Mouse (Mus musculus) limb, embryonic 14.5 days (tissue): ENCODE measurements around the gene Chd8. TPM values are rescaled to one million over a fixed set of nuclear protein-coding genes. Genes with fewer than 3 reads are reported as not detected.
A peak's percentile ranks its signal among the peaks of the same experiment; 100 is the strongest.

Experiments
- ATAC-seq: fragments of 200-750 bp; cut with Nextera tagmentation; 2 replicates; pipeline ENCODE4 v1.8.0; 2017; ENCODE audit warnings: low read depth, moderate number of reproducible peaks, moderate TSS enrichment; ENCODE audit not compliant: low FRiP score
- DNase-seq: peaks from one replicate; pipeline ENCODE4 v3.0.0-alpha.2; 2015; ENCODE audit warnings: low spot score
- H3K27ac ChIP-seq: fragments of 300-500 bp; sonication (generic); replicated peaks from 2 replicates; pipeline ENCODE4 v1.5.1; 2014; ENCODE audit warnings: low read depth, mild to moderate bottlenecking, low read length, moderate library complexity, mixed read lengths
- H3K27me3 ChIP-seq: fragments of 300-500 bp; sonication (generic); 2 replicates; pipeline ENCODE4 v1.6.1; 2014; ENCODE audit warnings: low read length, mixed read lengths; ENCODE audit not compliant: control insufficient read depth, insufficient read depth
- H3K36me3 ChIP-seq: fragments of 300-500 bp; sonication (generic); 2 replicates; pipeline ENCODE4 v1.6.1; 2014; ENCODE audit warnings: mild to moderate bottlenecking, low read length, moderate library complexity, mixed read lengths; ENCODE audit not compliant: control insufficient read depth, insufficient read depth
- H3K4me1 ChIP-seq: fragments of 300-500 bp; sonication (generic); 2 replicates; pipeline ENCODE4 v1.6.1; 2014; ENCODE audit warnings: antibody characterized with exemption, low read length, mixed read lengths; ENCODE audit not compliant: control insufficient read depth, insufficient read depth
- H3K4me2 ChIP-seq: fragments of 300-500 bp; sonication (generic); replicated peaks from 2 replicates; pipeline ENCODE4 v1.6.1; 2014; ENCODE audit warnings: low read depth, mild to moderate bottlenecking, low read length, moderate library complexity; ENCODE audit not compliant: severe bottlenecking
- H3K4me3 ChIP-seq: fragments of 300-500 bp; sonication (generic); replicated peaks from 2 replicates; pipeline ENCODE4 v1.5.1; 2014; ENCODE audit warnings: low read length
- H3K9ac ChIP-seq: fragments of 300-500 bp; sonication (generic); 2 replicates; pipeline ENCODE4 v1.6.1; 2014; ENCODE audit warnings: mild to moderate bottlenecking, low read depth, low read length, moderate library complexity; ENCODE audit not compliant: severe bottlenecking
- H3K9me3 ChIP-seq: fragments of 300-500 bp; sonication (generic); 2 replicates; pipeline ENCODE4 v1.6.1; 2016; ENCODE audit warnings: low read length; ENCODE audit not compliant: control insufficient read depth
- POLR2A ChIP-seq: fragments of 200-500 bp; IDR thresholded peaks from 2 replicates; pipeline ENCODE4 v1.8.0; 2012; ENCODE audit warnings: inconsistent platforms, mild to moderate bottlenecking, moderate library complexity, borderline replicate concordance; ENCODE audit not compliant: insufficient read depth, insufficient read length; ENCODE audit errors: extremely low read depth
- WGBS: fragments of 180-500 bp; shearing (Covaris S2); extraction: QIAGEN DNeasy Blood & Tissue Kit; methylation state at CpG from one replicate; pipeline ENCODE4 v1.1.7; 2014; 5-methylcytosine and 5-hydroxymethylcytosine counted together
- polyA plus RNA-seq, 2 experiments: library from polyadenylated mRNA; depleted of rRNA in 1 of 2; stranded (reverse) in 1 of 2; unstranded in 1 of 2; fragments of >200 nt; fragmentation: Nextera tagmentation in 1 of 2; extraction: Ambion mirVana in 1 of 2; gene quantifications; 2 replicates each; pipeline versions ENCODE4 v1.2.1 to v1.2.3; 2012 to 2014

The Chd8 gene
- polyA plus RNA-seq, 2 experiments = 52.4 to 52.6 TPM

GRCm38 (mm10) chr14:52198141-52198540 lies 59.4 kb downstream of the Chd8 start:
- Histone ChIP-seq H3K9ac (0 out of 2 replicates have a peak overlapping the region, but pooled peaks have one; percentile 99), H3K27ac (peak overlapping the region; percentile 27; the same call in 1 of the 2 replicates), H3K4me1 (peaks cover 17% of the 10 kb centered on the region; the same call in 1 of the 2 replicates), H3K4me3 (peak overlapping the region; percentile 98), H3K36me3 (peaks cover 50% of the 10 kb centered on the region), H3K9me3 (no peaks in the 10 kb centered on the region), H3K27me3 (no peaks in the 10 kb centered on the region), H3K4me2 (peak overlapping the region; percentile 68)
- WGBS = 13% methylated on average over 3 of the region's 3 CpGs
- no peak for TF ChIP-seq POLR2A
- ATAC-seq = no peak
- DNase-seq = no peak

GRCm38 (mm10) chr14:52197156-52197878 lies 60.3 kb downstream of the Chd8 start, which contains the start of gene Supt16:
Gene Supt16 (minus strand): TSS chr14:52197416.
- Histone ChIP-seq H3K36me3 (peaks cover 47% of the 10 kb centered on the region), H3K27me3 (no peaks in the 10 kb centered on the region), H3K4me2 (peak within 1 kb of the TSS; percentile 68), H3K9ac (peak within 1 kb of the TSS; percentile 99), H3K4me1 (peaks cover 17% of the 10 kb centered on the region; the same call in 1 of the 2 replicates), H3K4me3 (peak within 1 kb of the TSS; percentile 98), H3K9me3 (no peaks in the 10 kb centered on the region), H3K27ac (peak within 1 kb of the TSS; percentile 97)
- WGBS = under 1% methylated on average over 59 of the region's 59 CpGs
- 0 out of 2 replicates have a peak, but pooled peaks have one; percentile 54 for TF ChIP-seq POLR2A
- DNase-seq (peak; percentile 87), ATAC-seq (peak; percentile 94)

GRCm38 (mm10) chr14:52196230-52197155 lies 61.1 kb downstream of the Chd8 start:
- H3K4me3 ChIP-seq = peak overlapping the region; percentile 98
- DNase-seq = no peak
- WGBS = 2% methylated on average over 40 of the region's 59 CpGs
- H3K4me1 ChIP-seq = peaks cover 17% of the 10 kb centered on the region; the same call in 1 of the 2 replicates
- peak overlapping the region; percentile 97 for H3K27ac ChIP-seq
- H3K9me3 ChIP-seq = no peaks in the 10 kb centered on the region
- no peaks in the 10 kb centered on the region for H3K27me3 ChIP-seq
- H3K9ac ChIP-seq = peak overlapping the region; percentile 99
- no peak for TF ChIP-seq POLR2A
- H3K36me3 ChIP-seq = peaks cover 43% of the 10 kb centered on the region
- ATAC-seq = peak; percentile 20; the same call in 1 of the 2 replicates
- H3K4me2 ChIP-seq = peak overlapping the region; percentile 68

GRCm38 (mm10) chr14:52195691-52196090 lies 61.9 kb downstream of the Chd8 start:
- ATAC-seq (no peak), DNase-seq (peak; percentile 53)
- H3K4me3 ChIP-seq = peak overlapping the region; percentile 98
- H3K9ac ChIP-seq = no peak overlapping the region
- no peaks in the 10 kb centered on the region for H3K9me3 ChIP-seq
- H3K27me3 ChIP-seq = no peaks in the 10 kb centered on the region
- H3K4me2 ChIP-seq = peak overlapping the region; percentile 68
- no peak for TF ChIP-seq POLR2A
- peaks cover 17% of the 10 kb centered on the region; the same call in 1 of the 2 replicates for H3K4me1 ChIP-seq
- 14% methylated on average over 3 of the region's 3 CpGs for WGBS
- H3K36me3 ChIP-seq = peaks cover 37% of the 10 kb centered on the region
- H3K27ac ChIP-seq = no peak overlapping the region
